Mouse (Mus musculus) lung, postnatal 0 days (tissue): ENCODE results near the gene Upp2.

Source experiments
- CTCF ChIP-seq: IDR thresholded peaks from 2 replicates; pipeline ENCODE4 v1.5.1; 2016; ENCODE audit warnings: antibody characterized with exemption, mild to moderate bottlenecking
- EP300 ChIP-seq: IDR thresholded peaks from 2 replicates; pipeline ENCODE4 v1.6.1; 2016; ENCODE audit warnings: antibody characterized with exemption, mild to moderate bottlenecking, control low read depth

DNA sequence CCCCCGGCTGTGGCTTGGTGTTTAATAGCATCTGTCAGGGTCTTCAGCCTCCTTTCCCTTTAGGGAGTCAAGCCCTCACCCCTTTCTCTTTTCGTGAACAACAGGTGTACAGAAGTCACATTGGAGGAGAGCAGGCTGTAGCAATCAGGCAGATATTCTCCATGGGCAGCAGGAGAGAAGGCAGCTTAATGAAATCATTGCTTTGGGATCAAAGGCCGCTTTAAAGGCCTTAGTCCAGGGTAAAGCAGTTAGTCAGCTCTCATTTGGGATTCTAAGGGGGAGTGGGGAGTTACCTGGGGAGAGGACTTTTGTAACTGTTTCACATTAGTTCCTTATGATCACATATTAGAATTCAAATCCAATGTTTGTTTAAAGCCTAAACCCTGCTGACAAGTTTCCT lies 150.8 kb downstream of the Upp2 start:
- no peak for TF ChIP-seq CTCF
- TF ChIP-seq EP300: no peak
